Mouse (Mus musculus) myocyte (in vitro differentiated cells): ENCODE data around the gene Tmem247. TPM values are rescaled to one million over a fixed set of nuclear protein-coding genes. Genes with fewer than 3 reads are reported as not detected.

Experiments used
- H3K27me3 ChIP-seq: one replicate; pipeline ENCODE4 v1.6.1; 2011; ENCODE audit not compliant: control insufficient read depth, insufficient read depth, insufficient read length
- H3K36me3 ChIP-seq: one replicate; pipeline ENCODE4 v1.6.1; 2011; ENCODE audit not compliant: control insufficient read depth, insufficient read depth
- H3K4me2 ChIP-seq: one replicate; pipeline ENCODE4 v1.6.1; 2011; ENCODE audit warnings: low read depth, control low read depth
- H3K4me3 ChIP-seq: one replicate; pipeline ENCODE4 v1.5.1; 2011; ENCODE audit warnings: mild to moderate bottlenecking, control low read depth, moderate library complexity
- H3K79me2 ChIP-seq: one replicate; pipeline ENCODE4 v1.6.1; 2011; ENCODE audit not compliant: control insufficient read depth, insufficient read depth
- H3ac ChIP-seq: one replicate; pipeline ENCODE4 v1.6.1; 2011; ENCODE audit not compliant: control insufficient read depth, insufficient read length
- CEBPB ChIP-seq: IDR thresholded peaks from 2 replicates; pipeline ENCODE4 v1.6.1; 2011; ENCODE audit warnings: mild to moderate bottlenecking, moderate library complexity; ENCODE audit not compliant: poor library complexity, insufficient read depth, severe bottlenecking
- E2F4 ChIP-seq: IDR thresholded peaks from one replicate; pipeline ENCODE4 v1.6.1; 2011; ENCODE audit warnings: mild to moderate bottlenecking, control low read depth, moderate library complexity; ENCODE audit not compliant: insufficient read depth
- MAX ChIP-seq: IDR thresholded peaks from one replicate; pipeline ENCODE4 v1.6.1; 2011; ENCODE audit warnings: low read depth, mild to moderate bottlenecking, control low read depth
- MYOD1 ChIP-seq, 3 experiments: IDR thresholded peaks; one replicate each; pipeline ENCODE4 v1.6.1; 2011; ENCODE audit warnings: control low read depth in 2 of 3, low read depth in 2 of 3, mild to moderate bottlenecking in 2 of 3, moderate library complexity in 1 of 3; ENCODE audit not compliant: insufficient read length in 2 of 3, control insufficient read depth in 1 of 3
- MYOG ChIP-seq, 3 experiments: IDR thresholded peaks; one replicate each; pipeline ENCODE4 v1.6.1; 2011; ENCODE audit warnings: control low read depth in 2 of 3, low read depth in 2 of 3, mild to moderate bottlenecking in 2 of 3; ENCODE audit not compliant: insufficient read length in 2 of 3, control insufficient read depth in 1 of 3, insufficient read depth in 1 of 3
- POLR2A ChIP-seq: IDR thresholded peaks from one replicate; pipeline ENCODE4 v1.6.1; 2011; ENCODE audit warnings: low read depth, mild to moderate bottlenecking, control low read depth, moderate library complexity; ENCODE audit not compliant: insufficient read length
- POLR2AphosphoS2 ChIP-seq: IDR thresholded peaks from one replicate; pipeline ENCODE4 v1.6.1; 2011; ENCODE audit warnings: low read depth, control low read depth; ENCODE audit not compliant: insufficient read length
- REST ChIP-seq: IDR thresholded peaks from one replicate; pipeline ENCODE4 v1.6.1; 2011; ENCODE audit warnings: mild to moderate bottlenecking, control low read depth, moderate library complexity; ENCODE audit not compliant: insufficient read depth, insufficient read length
- SRF ChIP-seq: IDR thresholded peaks from one replicate; pipeline ENCODE4 v1.6.1; 2011; ENCODE audit warnings: low read depth; ENCODE audit not compliant: control insufficient read depth, insufficient read length
- TCF12 ChIP-seq: IDR thresholded peaks from one replicate; pipeline ENCODE4 v1.6.1; 2011; ENCODE audit warnings: mild to moderate bottlenecking, control low read depth; ENCODE audit not compliant: poor library complexity, insufficient read depth, severe bottlenecking
- TCF3 ChIP-seq: IDR thresholded peaks from one replicate; pipeline ENCODE4 v1.6.1; 2011; ENCODE audit warnings: low read depth, control low read depth; ENCODE audit not compliant: insufficient read length
- USF1 ChIP-seq: IDR thresholded peaks from one replicate; pipeline ENCODE4 v1.6.1; 2011; ENCODE audit warnings: low read depth, mild to moderate bottlenecking, control low read depth, moderate library complexity
- polyA plus RNA-seq: library from polyadenylated mRNA; unstranded; fragments of >200 nt; fragmentation: generic; extraction: Trizol; gene quantifications from one replicate; pipeline ENCODE4 v1.2.1, GENCODE M21; 2012; ENCODE audit warnings: missing spikeins

The Tmem247 gene
- polyA plus RNA-seq, 1 experiment = not detected

DNA sequence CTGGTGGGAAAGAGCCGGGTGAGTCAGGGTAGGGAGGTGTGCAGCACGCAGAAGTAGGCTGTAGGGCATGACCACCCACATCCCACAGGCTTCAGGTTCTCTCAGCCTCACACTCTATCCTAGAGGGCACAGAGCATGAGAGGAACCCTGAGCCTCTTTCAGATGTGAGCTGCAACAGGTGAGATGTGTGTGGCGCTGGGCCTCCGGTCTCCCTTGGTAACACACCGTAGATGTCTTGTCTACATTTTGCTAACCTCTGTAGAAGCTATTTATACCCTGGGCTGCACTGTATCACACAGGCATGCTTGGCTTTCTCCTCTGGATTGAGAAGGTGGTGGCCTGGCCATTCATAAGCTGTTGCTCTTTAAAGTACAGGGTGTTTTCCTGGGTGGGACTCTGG, 51.4 kb downstream of the Tmem247 start:
- Histone ChIP-seq H3K36me3 (peaks cover 30% of the 10 kb centered on the region), H3K4me2 (peak overlapping the region; percentile 49), H3K27me3 (no peaks in the 10 kb centered on the region), H3ac (no peak overlapping the region), H3K79me2 (peaks cover 93% of the 10 kb centered on the region), H3K4me3 (no peak overlapping the region)
- TF ChIP-seq TCF3 (no peak), USF1 (no peak), MYOG (IDR thresholded peaks at IDR 0.05; ENCODE audit: control insufficient read depth in 1 of 3, insufficient read depth in 1 of 3, insufficient read length in 2 of 3, low read depth in 2 of 3) (peak in 1 of 3 experiments; percentile 24), E2F4 (no peak), POLR2AphosphoS2 (peak; percentile 32), SRF (no peak), CEBPB (no peak), MYOD1 (IDR thresholded peaks at IDR 0.05; ENCODE audit: control insufficient read depth in 1 of 3, insufficient read length in 2 of 3, low read depth in 2 of 3) (peak in 1 of 3 experiments; percentile 42), TCF12 (no peak), MAX (no peak), POLR2A (no peak), REST (no peak)

DNA sequence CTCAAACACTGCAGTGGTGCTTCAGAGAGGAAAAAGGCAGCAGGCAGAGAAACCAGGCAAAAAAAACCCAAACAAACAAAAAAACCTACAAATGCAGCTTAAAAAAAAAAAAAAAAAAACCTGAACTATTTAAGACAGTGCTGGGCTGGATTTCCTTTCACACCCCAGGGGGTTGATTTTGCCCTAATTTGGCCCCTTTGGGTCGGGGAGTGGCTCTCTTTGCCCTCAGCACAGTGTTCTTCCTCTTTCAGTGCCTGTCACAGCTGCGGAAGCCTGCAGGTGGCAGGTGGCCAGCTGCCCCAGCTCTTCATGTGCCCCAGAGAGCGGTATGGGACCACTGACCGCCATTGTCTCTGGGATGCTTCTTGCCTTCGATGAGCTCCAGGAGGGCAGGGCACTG, 52.4 kb downstream of the Tmem247 start:
- no peak for TF ChIP-seq POLR2AphosphoS2
- TF ChIP-seq SRF = no peak
- peak in 1 of 3 experiments; percentile 19 for TF ChIP-seq MYOG (IDR thresholded peaks at IDR 0.05; ENCODE audit: control insufficient read depth in 1 of 3, insufficient read depth in 1 of 3, insufficient read length in 2 of 3, low read depth in 2 of 3)
- peak; percentile 4 for TF ChIP-seq POLR2A
- TF ChIP-seq MYOD1 (IDR thresholded peaks at IDR 0.05; ENCODE audit: control insufficient read depth in 1 of 3, insufficient read length in 2 of 3, low read depth in 2 of 3) = peak in 1 of 3 experiments; percentile 17
- no peak for TF ChIP-seq REST
- Histone ChIP-seq H3K79me2 (peaks cover 96% of the 10 kb centered on the region), H3K27me3 (no peaks in the 10 kb centered on the region), H3K36me3 (peaks cover 32% of the 10 kb centered on the region), H3ac (no peak overlapping the region), H3K4me2 (no peak overlapping the region), H3K4me3 (no peak overlapping the region)

DNA sequence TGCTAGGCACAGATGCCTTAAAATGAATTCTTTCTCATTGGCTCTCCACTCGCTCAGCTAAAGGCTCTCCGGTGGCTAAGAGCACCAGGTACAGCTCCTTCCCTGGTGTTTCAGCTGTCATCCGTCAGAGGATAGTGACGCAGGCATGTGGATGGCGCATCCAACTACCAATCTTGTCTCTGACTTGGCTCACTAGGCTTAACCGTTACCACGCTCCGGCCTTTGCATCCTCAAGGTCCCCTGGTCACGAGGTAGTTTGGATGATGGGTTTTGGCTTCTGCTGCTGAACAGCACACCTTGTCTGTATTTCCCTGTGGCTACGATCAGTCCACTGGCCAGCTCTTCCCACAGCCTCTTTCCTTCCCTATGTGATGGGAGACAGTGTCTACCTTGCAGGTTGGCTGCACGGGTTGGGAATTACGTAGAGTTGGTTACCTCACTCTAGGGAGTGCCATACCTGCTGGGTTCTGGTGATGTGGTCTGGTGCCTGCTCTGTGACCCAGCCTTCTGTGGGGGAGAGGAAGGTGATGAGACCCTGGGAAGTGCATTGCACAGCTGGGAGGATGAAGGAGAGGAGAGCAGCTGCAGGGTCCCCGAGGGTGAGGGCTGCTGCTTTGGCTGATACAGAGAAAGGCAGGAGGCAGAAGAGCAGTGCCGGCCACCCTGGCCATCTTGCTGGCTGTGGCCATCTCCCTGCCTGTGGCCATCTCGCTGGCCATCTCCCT, 53.0 kb downstream of the Tmem247 start:
- H3K4me2 ChIP-seq = no peak overlapping the region
- H3ac ChIP-seq = no peak overlapping the region
- H3K79me2 ChIP-seq = peaks cover 94% of the 10 kb centered on the region
- peaks cover 38% of the 10 kb centered on the region for H3K36me3 ChIP-seq
- no peak overlapping the region for H3K4me3 ChIP-seq
- peak; percentile 4 for TF ChIP-seq POLR2A
- TF ChIP-seq TCF12 = no peak
- no peak for TF ChIP-seq SRF
- TF ChIP-seq POLR2AphosphoS2 = peak; percentile 52
- no peak for TF ChIP-seq REST
- H3K27me3 ChIP-seq = no peaks in the 10 kb centered on the region

DNA sequence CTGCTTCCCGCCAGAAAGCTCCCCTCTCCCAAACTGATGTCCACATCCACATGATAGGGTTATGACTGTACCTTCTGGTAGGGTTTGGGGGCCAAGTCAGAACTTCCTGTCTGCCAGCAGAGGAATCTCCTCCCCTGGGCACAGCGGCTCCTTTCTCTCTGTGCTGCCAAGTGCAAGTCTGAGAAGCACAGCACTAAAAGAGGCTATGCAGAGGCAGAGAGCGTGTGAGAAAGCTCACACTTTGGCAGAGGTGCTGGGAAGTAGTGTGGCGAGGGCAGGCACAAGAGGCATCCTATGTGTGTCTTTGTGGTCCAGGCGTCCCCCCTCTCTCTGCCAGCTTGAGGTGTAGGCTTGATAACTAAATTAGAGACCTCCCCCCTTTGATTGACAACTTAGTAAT, 53.9 kb downstream of the Tmem247 start:
- no peak for TF ChIP-seq POLR2AphosphoS2
- no peak for TF ChIP-seq MYOG (IDR thresholded peaks at IDR 0.05; ENCODE audit: control insufficient read depth in 1 of 3, insufficient read depth in 1 of 3, insufficient read length in 2 of 3, low read depth in 2 of 3)
- no peak for TF ChIP-seq CEBPB
- no peak for TF ChIP-seq TCF12
- TF ChIP-seq REST = no peak
- TF ChIP-seq E2F4 = no peak
- TF ChIP-seq MAX = no peak
- TF ChIP-seq POLR2A = no peak
- no peak for TF ChIP-seq USF1
- peaks cover 40% of the 10 kb centered on the region for H3K36me3 ChIP-seq

DNA sequence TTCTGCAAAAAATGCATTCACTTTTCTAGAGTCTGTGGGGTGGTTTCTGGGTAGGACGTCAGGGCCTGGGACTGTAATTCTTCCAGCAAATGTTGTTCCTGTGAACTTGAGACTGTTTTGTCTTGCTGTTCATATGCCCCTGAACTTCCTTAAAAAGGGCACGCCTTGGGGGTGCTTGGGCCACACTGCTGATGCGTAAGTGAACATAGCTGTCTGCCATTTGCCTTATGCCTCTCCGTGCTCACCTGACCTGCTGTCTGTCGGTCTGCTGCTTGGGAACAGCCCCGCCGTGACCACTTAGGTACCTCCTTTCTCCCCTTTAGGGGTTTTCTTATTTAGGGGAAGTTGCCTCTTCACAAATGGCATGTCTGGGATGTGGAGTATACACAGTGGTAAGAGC, 54.7 kb downstream of the Tmem247 start:
- H3K79me2 ChIP-seq = peaks cover 81% of the 10 kb centered on the region
- peaks cover 45% of the 10 kb centered on the region for H3K36me3 ChIP-seq
- no peak for TF ChIP-seq POLR2AphosphoS2
- no peak for TF ChIP-seq SRF
- TF ChIP-seq POLR2A = no peak
- no peak for TF ChIP-seq MAX
- TF ChIP-seq USF1 = no peak
- H3K4me3 ChIP-seq = no peak overlapping the region
- H3ac ChIP-seq = no peak overlapping the region
- H3K4me2 ChIP-seq = no peak overlapping the region
- no peaks in the 10 kb centered on the region for H3K27me3 ChIP-seq

More for the DNA sequence above, 53.9 kb downstream of the Tmem247 start:
- H3K79me2 ChIP-seq = peaks cover 89% of the 10 kb centered on the region
- no peaks in the 10 kb centered on the region for H3K27me3 ChIP-seq
- no peak overlapping the region for H3ac ChIP-seq
- no peak overlapping the region for H3K4me2 ChIP-seq
- no peak overlapping the region for H3K4me3 ChIP-seq

Other genes with a start within 250 kb of the Tmem247 start
- gene Epas1, start 163.6 kb upstream of the Tmem247 start, polyA plus RNA-seq = 0.06 TPM
- gene Atp6v1e2, start 30.5 kb downstream of the Tmem247 start, polyA plus RNA-seq = not detected
- gene Rhoq, start 45.7 kb downstream of the Tmem247 start, polyA plus RNA-seq = 60.0 TPM
- gene Pigf, start 108.1 kb downstream of the Tmem247 start, polyA plus RNA-seq = 14.8 TPM
- gene Cript, start 108.2 kb downstream of the Tmem247 start, polyA plus RNA-seq = 49.1 TPM
- 14.0 TPM for gene Socs5, start 190.3 kb downstream of the Tmem247 start, polyA plus RNA-seq